Comparison of ENCODE assay signal across 21 mouse cellular contexts in genomic region chr10:83859633-83860032, GRCm38 (mm10).
DNase-seq lines count a peak whose midpoint lies in the region; TF ChIP-seq lines count a peak whose summit lies in the region.
"Had no signal": no experiment of that assay in that cellular context is flagged by ENCODE, and none has a peak within 500 bp of the region (broad histone marks: within the 10 kb centered on the region; RNA-seq: fewer than 3 reads in every experiment).

No protein-coding gene starts in this region.

- peak overlapping the region; percentile 71 for H3K27ac ChIP-seq in heart, adult 2 months
- H3K27ac ChIP-seq in embryonic facial prominence, embryonic 10.5 days (replicated peaks), result peak overlapping the region; percentile 19; the same call in 1 of the 2 replicates
- H3K27ac ChIP-seq: heart, embryonic 15.5 days; kidney, postnatal 0 days; left cerebral cortex, adult 2 months; liver, embryonic 13.5 days; midbrain, embryonic 15.5 days; neural tube, embryonic 15.5 days had no signal

- TF ChIP-seq POLR2A in heart, adult 2 months (IDR thresholded peaks at IDR 0.05; ENCODE audit: insufficient read depth, low read depth, low read length), result no peak

- TF ChIP-seq CTCF in heart, adult 2 months (IDR thresholded peaks at IDR 0.05), result no peak

- no peak overlapping the region for H3K4me3 ChIP-seq in heart, adult 2 months
- no peak overlapping the region for H3K4me3 ChIP-seq in embryonic facial prominence, embryonic 10.5 days
- H3K4me3 ChIP-seq: heart, embryonic 15.5 days; left cerebral cortex, adult 2 months; liver, embryonic 13.5 days; lung, embryonic 15.5 days; megakaryocyte, embryonic 14.5 days; midbrain, embryonic 15.5 days; myocyte; neural tube, embryonic 15.5 days had no signal

- intact Hi-C loops in heart, adult 2 months (cut with DNase I), result loop anchor here (5.0 kb wide), 1 partner anchor 198 kb away; no protein-coding TSS in a partner anchor

- H3K9ac ChIP-seq in heart, adult 2 months (ENCODE audit: low read depth, low read length), result no peak overlapping the region
- H3K9ac ChIP-seq: heart, embryonic 15.5 days; liver, embryonic 13.5 days; lung, embryonic 15.5 days; midbrain, embryonic 15.5 days; neural tube, embryonic 15.5 days had no signal

- peak; percentile 40 to 59 for DNase-seq in heart, adult 2 months
- no peak for DNase-seq in heart, postnatal 4 days
- DNase-seq in kidney, postnatal 25 days, result peak; percentile 22 to 52
- no peak for DNase-seq in kidney, postnatal 14 days
- no peak for DNase-seq in embryonic facial prominence, embryonic 10.5 days (ENCODE audit: low spot score)
- peak; percentile 31 to 50 for DNase-seq in kidney, postnatal 36 days
- DNase-seq in T-cell, adult 2 months (ENCODE audit: low spot score), result no peak
- DNase-seq: B cell, adult 2 months; cerebellum, adult 8-10 months; layer of hippocampus, adult 9-11 months; liver, embryonic 13.5 days; right cerebral cortex, postnatal 25 days; thymus, adult 2 months had no signal

- 41% methylated on average over 4 of the region's 4 CpGs for whole genome bisulfite sequencing in heart, adult 2 months
- whole genome bisulfite sequencing in embryonic facial prominence, embryonic 10.5 days, result 61% methylated on average over 4 of the region's 4 CpGs

- H3K36me3 ChIP-seq in heart, adult 2 months (ENCODE audit: control insufficient read depth, insufficient read depth, low read length), result no peaks in the 10 kb centered on the region
- H3K36me3 ChIP-seq in embryonic facial prominence, embryonic 10.5 days (replicated peaks), result no peaks in the 10 kb centered on the region
- H3K36me3 ChIP-seq: heart, embryonic 15.5 days; liver, embryonic 13.5 days; lung, embryonic 15.5 days; midbrain, embryonic 15.5 days; neural tube, embryonic 15.5 days had no signal

- no peaks in the 10 kb centered on the region for H3K27me3 ChIP-seq in heart, adult 2 months (ENCODE audit: control insufficient read depth, insufficient read depth, low read length)
- no peaks in the 10 kb centered on the region for H3K27me3 ChIP-seq in embryonic facial prominence, embryonic 10.5 days (replicated peaks; ENCODE audit: low read depth, poor library complexity, severe bottlenecking)
- H3K27me3 ChIP-seq: heart, embryonic 15.5 days; liver, embryonic 13.5 days; lung, embryonic 15.5 days; midbrain, embryonic 15.5 days; neural tube, embryonic 15.5 days had no signal

- TF ChIP-seq EP300 in heart, adult 2 months (IDR thresholded peaks at IDR 0.05; ENCODE audit: insufficient read depth, low read depth, low read length), result peak; percentile 76; the same call in 1 of the 2 replicates

- H3K79me2 ChIP-seq in heart, adult 2 months (replicated peaks; ENCODE audit: control insufficient read depth, insufficient read depth, low read length), result no peaks in the 10 kb centered on the region

- no peaks in the 10 kb centered on the region for H3K9me3 ChIP-seq in embryonic facial prominence, embryonic 10.5 days
- H3K9me3 ChIP-seq: heart, embryonic 15.5 days; liver, embryonic 13.5 days; lung, embryonic 15.5 days; midbrain, embryonic 15.5 days; neural tube, embryonic 15.5 days had no signal

- H3K4me1 ChIP-seq in heart, adult 2 months (ENCODE audit: control insufficient read depth, insufficient read depth, low read length), result peaks cover 11% of the 10 kb centered on the region
- peaks cover 26% of the 10 kb centered on the region for H3K4me1 ChIP-seq in embryonic facial prominence, embryonic 10.5 days
- H3K4me1 ChIP-seq: liver, embryonic 13.5 days; megakaryocyte, embryonic 14.5 days; midbrain, embryonic 15.5 days; neural tube, embryonic 15.5 days had no signal

Comparison
In these comparisons a context has a peak if more than half of its experiments do, and no peak if none do; other contexts are left out.
1. DNase-seq: peak in heart, adult 2 months (2 of 2), kidney, postnatal 25 days (2 of 2) and kidney, postnatal 36 days (2 of 2); none in heart, postnatal 4 days (single experiment), kidney, postnatal 14 days (single experiment), embryonic facial prominence, embryonic 10.5 days (single experiment) and T-cell, adult 2 months (single experiment).